Mouse (Mus musculus): ENCODE results near the gene Sppl2b.

DNA sequence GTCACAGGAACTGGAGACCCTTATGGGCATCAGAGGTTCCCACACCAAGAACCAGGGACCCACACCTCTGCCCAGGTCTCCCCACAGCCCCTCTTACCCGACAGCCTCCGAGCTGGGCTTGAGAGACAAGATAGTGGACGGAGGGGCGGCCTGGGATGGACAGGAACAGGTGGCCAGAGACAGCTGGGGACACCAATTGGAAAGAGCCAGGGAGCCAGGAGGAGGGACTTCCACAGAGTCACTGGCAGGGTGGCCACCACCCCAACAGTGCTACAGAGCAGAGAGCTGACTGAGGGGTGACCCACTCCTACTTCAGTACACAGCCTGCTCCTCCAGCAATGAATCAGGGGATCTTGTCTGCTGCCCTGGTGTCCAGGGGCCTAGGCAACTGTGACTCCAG is 41.7 kb upstream of the Sppl2b start, which contains the start of gene Jsrp1:
- no peak for TF ChIP-seq CTCF (IDR thresholded peaks at IDR 0.05; ENCODE audit: borderline replicate concordance, extremely low read depth, insufficient read depth, insufficient read length)
- no peak for TF ChIP-seq POLR2A (IDR thresholded peaks at IDR 0.05; ENCODE audit: borderline replicate concordance, extremely low read depth, insufficient read depth, insufficient read length, poor library complexity, severe bottlenecking)
